Mouse (Mus musculus): ENCODE data around the gene Dusp3. TPM values are rescaled to one million over a fixed set of nuclear protein-coding genes. Genes with fewer than 3 reads are reported as not detected.

The Dusp3 gene
- 12.4 and 43.5 TPM in 2 replicates for polyA plus RNA-seq (2012; rRNA removed; ENCODE audit: low replicate concordance)

DNA sequence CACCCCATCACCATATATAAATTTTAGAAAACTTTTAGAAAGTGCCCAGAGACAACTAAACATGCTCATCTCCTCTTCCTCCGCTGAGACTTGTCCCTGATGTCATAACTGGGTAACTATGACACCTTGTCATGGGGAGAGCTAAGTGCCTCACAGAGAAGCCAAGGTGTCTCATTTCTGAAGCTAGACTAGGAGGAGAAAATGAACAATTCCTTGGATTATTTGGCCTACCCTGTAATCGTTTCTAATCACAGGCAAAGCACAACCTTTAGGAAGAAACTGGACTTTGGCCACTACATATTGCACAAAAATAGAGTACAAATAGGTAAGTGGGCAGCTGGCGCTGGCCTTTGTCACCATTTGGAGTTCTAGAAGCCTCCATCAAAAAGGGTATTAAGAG lies at the start of gene Dusp3:
TSS of gene Dusp3 (minus strand) at position 101 of the 400 bp plus-strand sequence.

DNA sequence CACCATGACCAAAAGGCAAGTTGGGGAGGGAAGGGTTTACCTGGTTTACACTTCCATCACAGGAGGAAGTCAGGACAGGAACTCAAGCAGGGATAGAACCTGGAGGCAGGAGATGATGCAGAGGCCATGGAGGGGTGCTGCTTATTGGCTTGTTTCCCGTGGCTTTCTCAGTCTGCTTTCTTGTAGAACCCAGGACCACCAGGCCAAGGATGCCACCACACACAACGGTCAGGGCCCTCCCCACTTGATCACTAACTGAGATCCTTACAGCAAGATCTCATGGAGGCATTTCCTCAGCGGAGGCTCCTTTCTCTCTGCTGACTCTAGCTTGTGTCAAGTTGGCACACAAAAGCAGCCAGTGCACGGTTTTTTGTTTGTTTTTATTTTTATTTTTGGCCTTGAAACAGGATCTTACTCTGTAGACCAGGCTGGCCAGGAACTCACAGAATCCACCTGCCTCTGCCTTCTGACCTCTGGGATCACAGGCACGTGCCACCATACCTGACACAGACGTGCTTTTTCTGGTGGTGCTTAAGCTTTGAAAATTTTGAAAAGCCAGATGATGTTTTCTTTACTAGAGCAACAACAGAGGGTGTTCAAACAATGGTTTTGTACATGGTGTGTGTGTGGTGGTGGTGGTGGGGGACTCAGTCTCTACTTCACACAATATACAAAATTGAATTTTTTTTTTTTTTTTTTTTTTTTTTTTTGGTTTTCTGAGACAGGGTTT lies 41.4 kb upstream of the Dusp3 start, which contains the start of gene Mpp3:
TSS of gene Mpp3 (minus strand) at position 375 of the 730 bp plus-strand sequence.

DNA sequence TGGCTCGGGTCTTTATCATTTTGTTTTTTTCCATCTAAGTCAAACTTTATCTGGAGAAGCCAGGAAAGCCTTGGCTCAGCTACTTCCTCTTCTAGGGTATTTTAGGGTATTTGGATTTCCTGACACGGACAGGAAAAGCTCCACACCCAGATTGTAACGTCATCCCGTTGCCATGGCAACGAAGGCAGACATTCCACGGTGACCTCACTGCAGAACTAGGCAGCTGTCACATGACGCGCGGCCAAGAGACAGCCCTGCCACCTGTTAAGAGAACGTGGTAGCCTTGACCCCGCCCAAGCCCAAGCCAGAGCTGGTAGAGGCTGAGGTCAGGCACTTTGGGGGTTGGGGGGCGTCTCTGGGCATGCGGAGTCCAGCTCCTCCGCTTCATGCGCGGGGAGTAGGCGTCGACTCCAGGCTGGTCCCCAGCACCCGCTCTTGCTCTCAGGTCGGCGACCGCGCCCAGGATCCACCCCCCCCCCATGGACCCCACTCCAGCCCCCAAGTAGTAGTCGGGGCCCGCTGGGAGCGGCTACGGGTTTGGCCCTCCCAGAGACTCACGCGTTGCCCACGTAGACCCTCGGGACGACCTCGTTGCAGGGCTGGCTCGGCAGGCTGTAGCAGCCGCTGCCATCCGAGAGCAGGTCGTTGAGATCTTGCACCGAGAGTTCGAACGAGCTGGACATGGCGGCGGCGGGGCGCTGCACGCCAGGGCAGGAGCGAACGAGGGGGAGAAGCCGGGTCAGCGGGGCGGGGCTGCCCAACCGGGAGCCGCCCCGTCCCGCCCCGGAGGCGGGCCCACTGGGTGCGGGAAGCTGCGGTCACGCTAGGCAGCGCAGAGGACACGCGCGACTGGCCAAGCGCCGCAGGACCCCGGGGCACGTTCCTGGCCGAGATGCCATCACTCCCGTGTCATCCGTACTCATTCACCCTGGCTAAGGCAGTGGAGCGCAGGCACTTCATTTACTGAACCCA lies 2.5 kb downstream of the Dusp3 start, which contains the start of gene Cfap97d1:
TSS of gene Cfap97d1 (plus strand) at position 226 of the 972 bp plus-strand sequence.

GRCm38 (mm10) chr11:101966965-101967614 lies 19.7 kb downstream of the Dusp3 start, which contains the start of gene Sost:
Sost (minus strand) TSS chr11:101967015.

Other genes starting within 250 kb of the Dusp3 start
- 1.5 and 10.3 TPM in 2 replicates for gene Etv4, start 201.6 kb downstream of the Dusp3 start, polyA plus RNA-seq (2012; rRNA removed; ENCODE audit: low replicate concordance)
- gene Meox1, start 92.6 kb downstream of the Dusp3 start, polyA plus RNA-seq (2012; rRNA removed; ENCODE audit: low replicate concordance) = 0.31 and 0.53 TPM in 2 replicates
- gene Sost, start 20.0 kb downstream of the Dusp3 start, polyA plus RNA-seq (2012; rRNA removed; ENCODE audit: low replicate concordance) = not detected in 2 replicates
- not detected in 2 replicates for gene Cfap97d1, start 2.7 kb downstream of the Dusp3 start, polyA plus RNA-seq (2012; rRNA removed; ENCODE audit: low replicate concordance)
- gene Mpp3, start 41.4 kb upstream of the Dusp3 start, polyA plus RNA-seq (2012; rRNA removed; ENCODE audit: low replicate concordance) = 1.0 and 1.7 TPM in 2 replicates
- gene Cd300lg, start 54.5 kb upstream of the Dusp3 start, polyA plus RNA-seq (2012; rRNA removed; ENCODE audit: low replicate concordance) = 3.6 and 5.4 TPM in 2 replicates
- gene Mpp2, start 101.5 kb upstream of the Dusp3 start, polyA plus RNA-seq (2012; rRNA removed; ENCODE audit: low replicate concordance) = 1.8 and 2.1 TPM in 2 replicates
- gene Ppy, start 114.3 kb upstream of the Dusp3 start, polyA plus RNA-seq (2012; rRNA removed; ENCODE audit: low replicate concordance) = 10.5 TPM in 1 of 2 replicates, not detected in the other
- gene Pyy, start 120.8 kb upstream of the Dusp3 start, polyA plus RNA-seq (2012; rRNA removed; ENCODE audit: low replicate concordance) = 92.0 and 116 TPM in 2 replicates
- 52.0 and 86.9 TPM in 2 replicates for gene Nags, start 158.5 kb upstream of the Dusp3 start, polyA plus RNA-seq (2012; rRNA removed; ENCODE audit: low replicate concordance)
- gene Tmem101, start 169.4 kb upstream of the Dusp3 start, polyA plus RNA-seq (2012; rRNA removed; ENCODE audit: low replicate concordance) = 13.8 and 14.3 TPM in 2 replicates
- gene Lsm12, start 198.3 kb upstream of the Dusp3 start, polyA plus RNA-seq (2012; rRNA removed; ENCODE audit: low replicate concordance) = 24.2 and 28.7 TPM in 2 replicates
- gene G6pc3, start 202.6 kb upstream of the Dusp3 start, polyA plus RNA-seq (2012; rRNA removed; ENCODE audit: low replicate concordance) = 64.1 and 84.2 TPM in 2 replicates
- 75.7 and 76.7 TPM in 2 replicates for gene Hdac5, start 243.2 kb upstream of the Dusp3 start, polyA plus RNA-seq (2012; rRNA removed; ENCODE audit: low replicate concordance)

All from duodenum, adult 2 months (tissue).